9 mouse cellular contexts compared by ENCODE assay signal in the genomic region with DNA sequence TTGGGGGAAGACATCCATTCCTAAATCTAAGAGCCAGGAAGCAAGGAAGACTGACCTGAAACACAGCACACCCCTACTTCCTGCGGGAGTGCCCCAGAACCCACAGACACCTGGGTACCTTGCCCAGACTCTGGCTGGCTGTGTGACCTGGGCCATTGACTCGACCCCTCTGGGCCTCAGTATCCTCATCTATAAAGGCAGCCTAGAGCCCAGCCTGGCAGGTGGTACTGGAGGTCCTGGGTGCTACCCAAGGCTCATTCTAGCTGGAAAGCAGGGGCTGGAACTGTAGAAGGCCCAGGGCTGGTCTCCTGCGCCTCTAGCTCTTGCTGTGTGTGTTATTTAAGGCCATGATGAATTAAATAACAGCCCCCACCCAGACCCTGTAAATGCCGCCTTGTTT. TPM values are rescaled to one million over a fixed set of nuclear protein-coding genes. Genes with fewer than 3 reads are reported as not detected.
A peak's percentile ranks its signal among the peaks of the same experiment; 100 is the strongest.
DNase-seq lines count a peak whose midpoint lies in the region; ATAC-seq and TF ChIP-seq lines count a peak whose summit lies in the region.
"Had no signal": no experiment of that assay in that cellular context is flagged by ENCODE, and none has a peak within 500 bp of the region (broad histone marks: within the 10 kb centered on the region; RNA-seq: fewer than 3 reads in every experiment).

No protein-coding gene starts in this region.

- TF ChIP-seq CTCF in E14TG2a.4 (conservative IDR thresholded peaks at IDR 0.05; ENCODE audit: low read length) = no peak
- TF ChIP-seq CTCF in thymus, adult 2 months (IDR thresholded peaks at IDR 0.05; ENCODE audit: borderline replicate concordance, control insufficient read depth, extremely low read depth, insufficient read depth, low read length, poor library complexity) = no peak

- peak overlapping the region; percentile 91 for H3K9ac ChIP-seq in forebrain, embryonic 14.5 days (ENCODE audit: low read length)
- no peak overlapping the region for H3K9ac ChIP-seq in limb, embryonic 15.5 days

- no peak for ATAC-seq in forebrain, embryonic 14.5 days
- no peak for ATAC-seq in limb, embryonic 15.5 days (ENCODE audit: insufficient number of reproducible peaks, low FRiP score, low TSS enrichment, low read depth)

- H3K4me1 ChIP-seq in heart, embryonic 10.5 days = peaks cover 50% of the 10 kb centered on the region
- peaks cover 45% of the 10 kb centered on the region for H3K4me1 ChIP-seq in E14TG2a.4 (replicated peaks; ENCODE audit: low read depth, low read length)
- peaks cover 27% of the 10 kb centered on the region for H3K4me1 ChIP-seq in forebrain, embryonic 14.5 days (ENCODE audit: control insufficient read depth, insufficient read depth, low read length)
- H3K4me1 ChIP-seq in limb, embryonic 15.5 days = peaks cover 36% of the 10 kb centered on the region
- H3K4me1 ChIP-seq in thymus, adult 2 months (replicated peaks; ENCODE audit: control insufficient read depth, insufficient read depth, low read length) = peaks cover 18% of the 10 kb centered on the region

- intact Hi-C loops in heart, postnatal 10 days (cut with DNase I) = loop anchor here (10.0 kb wide), 1 partner anchor 49 kb away; no protein-coding TSS in a partner anchor

- no peak for DNase-seq in heart, embryonic 10.5 days (ENCODE audit: low spot score)
- DNase-seq in heart, postnatal 10 days = no peak
- no peak for DNase-seq in forebrain, embryonic 14.5 days (ENCODE audit: low spot score)
- no peak for DNase-seq in thymus, adult 2 months
- no peak for DNase-seq in Muller cell, postnatal 12 days (ENCODE audit: inconsistent ontology term)
- no peak for DNase-seq in right cerebral cortex, postnatal 14 days

- peaks cover 8% of the 10 kb centered on the region; the same call in 1 of the 2 replicates for H3K27me3 ChIP-seq in heart, embryonic 10.5 days (ENCODE audit: insufficient read depth, poor library complexity, severe bottlenecking)
- H3K27me3 ChIP-seq in E14TG2a.4 (ENCODE audit: insufficient read depth, low read length) = peaks cover 33% of the 10 kb centered on the region
- H3K27me3 ChIP-seq in forebrain, embryonic 14.5 days (replicated peaks; ENCODE audit: control insufficient read depth, insufficient read depth, low read length) = no peaks in the 10 kb centered on the region
- no peaks in the 10 kb centered on the region for H3K27me3 ChIP-seq in limb, embryonic 15.5 days
- peaks cover 15% of the 10 kb centered on the region; the same call in 1 of the 2 replicates for H3K27me3 ChIP-seq in thymus, adult 2 months (ENCODE audit: control insufficient read depth, insufficient read depth, low read length)

- peaks cover 6% of the 10 kb centered on the region; the same call in 1 of the 2 replicates for H3K36me3 ChIP-seq in heart, embryonic 10.5 days
- peaks cover 20% of the 10 kb centered on the region for H3K36me3 ChIP-seq in E14TG2a.4 (ENCODE audit: insufficient read depth, low read length)
- no peaks in the 10 kb centered on the region; the same call in 1 of the 2 replicates for H3K36me3 ChIP-seq in forebrain, embryonic 14.5 days (ENCODE audit: control insufficient read depth, insufficient read depth, low read length)
- no peaks in the 10 kb centered on the region for H3K36me3 ChIP-seq in limb, embryonic 15.5 days
- no peaks in the 10 kb centered on the region for H3K36me3 ChIP-seq in thymus, adult 2 months (ENCODE audit: control insufficient read depth, insufficient read depth, low read length)

- WGBS in heart, embryonic 10.5 days = 85% methylated on average over 4 of the region's 4 CpGs
- 76% methylated on average over 4 of the region's 4 CpGs for WGBS in forebrain, embryonic 14.5 days
- 85% methylated on average over 4 of the region's 4 CpGs for WGBS in limb, embryonic 15.5 days
- WGBS in thymus, adult 2 months = 65% methylated on average over 4 of the region's 4 CpGs

- H3K27ac ChIP-seq in heart, embryonic 10.5 days = no peak overlapping the region
- peak overlapping the region; percentile 99 for H3K27ac ChIP-seq in forebrain, embryonic 14.5 days (ENCODE audit: low read depth, low read length)
- no peak overlapping the region for H3K27ac ChIP-seq in limb, embryonic 15.5 days
- H3K27ac ChIP-seq in thymus, adult 2 months (ENCODE audit: control insufficient read depth, insufficient read depth, low read length) = no peak overlapping the region

- H3K9me3 ChIP-seq in heart, embryonic 10.5 days = no peaks in the 10 kb centered on the region
- no peaks in the 10 kb centered on the region for H3K9me3 ChIP-seq in E14TG2a.4 (ENCODE audit: low read length)
- no peaks in the 10 kb centered on the region for H3K9me3 ChIP-seq in forebrain, embryonic 14.5 days (replicated peaks; ENCODE audit: control insufficient read depth, low read length)
- no peaks in the 10 kb centered on the region for H3K9me3 ChIP-seq in limb, embryonic 15.5 days

- peak overlapping the region; percentile 88 for H3K4me3 ChIP-seq in heart, embryonic 10.5 days
- peak overlapping the region; percentile 84; the same call in 1 of the 2 replicates for H3K4me3 ChIP-seq in E14TG2a.4 (replicated peaks; ENCODE audit: low read length)
- H3K4me3 ChIP-seq in forebrain, embryonic 14.5 days (ENCODE audit: low read depth, low read length) = peak overlapping the region; percentile 84
- H3K4me3 ChIP-seq in limb, embryonic 15.5 days = peak overlapping the region; percentile 78
- no peak overlapping the region for H3K4me3 ChIP-seq in thymus, adult 2 months (ENCODE audit: control insufficient read depth, insufficient read depth, low read length)

- no peak for TF ChIP-seq POLR2A in thymus, adult 2 months (IDR thresholded peaks at IDR 0.05; ENCODE audit: control insufficient read depth, extremely low read depth, insufficient read depth, low read length, poor library complexity)

- peak overlapping the region; percentile 94 for H3K4me2 ChIP-seq in forebrain, embryonic 14.5 days (ENCODE audit: low read length)
- H3K4me2 ChIP-seq in limb, embryonic 15.5 days = peak overlapping the region; percentile 66; the same call in 1 of the 2 replicates

RNA-seq across cellular contexts. Expression of gene Zcchc14, which starts 1.4 kb away (rescaled TPM):
- 7.8 and 10.9 TPM in 2 replicates for polyA plus RNA-seq in heart, embryonic 10.5 days (2016; fragmentation: Nextera tagmentation; extraction: Ambion mirVana)
- total RNA-seq in heart, postnatal 10 days (2021) = 10 to 100 TPM; 40.5 to 43.3 TPM
- polyA plus RNA-seq in forebrain, embryonic 14.5 days (2014; fragmentation: Nextera tagmentation; extraction: Ambion mirVana) = 40.9 and 44.9 TPM in 2 replicates
- 11.2 and 13.8 TPM in 2 replicates for polyA plus RNA-seq in limb, embryonic 15.5 days (2015; fragmentation: Nextera tagmentation; extraction: Ambion mirVana)
- 5.6 and 6.5 TPM in 2 replicates for polyA plus RNA-seq in thymus, adult 2 months (2012; rRNA removed)
- total RNA-seq: CH12.LX had no signal
